Mouse (Mus musculus) ES-E14 (cell line): Measurements from ENCODE around the gene Bcas3. TPM values are rescaled to one million over a fixed set of nuclear protein-coding genes. Genes with fewer than 3 reads are reported as not detected.

ENCODE experiments used
- DNase-seq: peaks from one replicate; pipeline ENCODE4 v3.0.0-alpha.2; 2013; ENCODE audit warnings: low read depth, low spot score
- H3K27ac ChIP-seq: 2 replicates; pipeline ENCODE4 v1.5.1; 2012; ENCODE audit warnings: low read depth, mild to moderate bottlenecking, low read length, moderate library complexity, mixed read lengths; ENCODE audit not compliant: poor library complexity, insufficient read depth, severe bottlenecking
- H3K36me3 ChIP-seq: 2 replicates; pipeline ENCODE4 v1.6.1; 2012; ENCODE audit warnings: mild to moderate bottlenecking, low read length, moderate library complexity, mixed read lengths; ENCODE audit not compliant: control insufficient read depth, poor library complexity, insufficient read depth, severe bottlenecking
- H3K4me1 ChIP-seq, 2 experiments: fragments of 150-350 bp in 1 of 2; sonication (generic) in 1 of 2; 2 replicates each; pipeline ENCODE4 v1.6.1; 2012; ENCODE audit warnings: low read length in 2 of 2, mild to moderate bottlenecking in 1 of 2, mixed read lengths in 1 of 2; ENCODE audit not compliant: control insufficient read depth in 2 of 2, insufficient read depth in 2 of 2, poor library complexity in 1 of 2
- H3K4me3 ChIP-seq, 2 experiments: fragments of 150-350 bp in 1 of 2; sonication (generic) in 1 of 2; 2 replicates each; pipeline ENCODE4 v1.5.1; 2012; ENCODE audit warnings: low read length in 2 of 2, low read depth in 1 of 2, mild to moderate bottlenecking in 1 of 2, mixed read lengths in 1 of 2; ENCODE audit not compliant: insufficient read depth in 1 of 2, poor library complexity in 1 of 2, severe bottlenecking in 1 of 2
- H3K9ac ChIP-seq: 2 replicates; pipeline ENCODE4 v1.6.1; 2012; ENCODE audit warnings: low read depth, mild to moderate bottlenecking, low read length, mixed read lengths; ENCODE audit not compliant: poor library complexity, insufficient read depth, severe bottlenecking
- H3K9me3 ChIP-seq: fragments of 150-350 bp; sonication (generic); 2 replicates; pipeline ENCODE4 v1.6.1; 2012; ENCODE audit warnings: low read depth, mild to moderate bottlenecking, low read length; ENCODE audit not compliant: control insufficient read depth, insufficient read depth
- CHD2 ChIP-seq: IDR thresholded peaks from 2 replicates; pipeline ENCODE4 v1.6.1; 2014; ENCODE audit warnings: mild to moderate bottlenecking, low read depth, low read length, inconsistent platforms
- HCFC1 ChIP-seq: IDR thresholded peaks from 2 replicates; pipeline ENCODE4 v1.6.1; 2012; ENCODE audit warnings: low read length, inconsistent platforms, borderline replicate concordance; ENCODE audit not compliant: insufficient read depth
- MAFK ChIP-seq: IDR thresholded peaks from 2 replicates; pipeline ENCODE4 v1.6.1; 2014; ENCODE audit warnings: mild to moderate bottlenecking, low read depth, low read length, inconsistent platforms; ENCODE audit not compliant: insufficient read depth
- ZC3H11A ChIP-seq: IDR thresholded peaks from 2 replicates; pipeline ENCODE4 v1.6.1; 2012; ENCODE audit warnings: low read depth, mild to moderate bottlenecking, inconsistent platforms, low read length, borderline replicate concordance
- ZNF384 ChIP-seq: IDR thresholded peaks from 2 replicates; pipeline ENCODE4 v1.6.1; 2012; ENCODE audit warnings: low read depth, low read length, inconsistent platforms
- in situ Hi-C, 2 experiments: fragments of 600-800 bp; cut with MboI; formaldehyde crosslinking; loops; one replicate each; pipeline ENCODE4 v1.15.1; 2025; ENCODE audit warnings: low sequenced_read_pairs in 2 of 2, inconsistent platforms in 1 of 2; ENCODE audit not compliant: unreplicated experiment in 2 of 2
- total RNA-seq: library from RNA; depleted of rRNA; stranded (reverse); fragments of 300-350 nt; gene quantifications from 2 replicates; pipeline ENCODE4 v1.2.3, GENCODE M21; 2012

Gene Bcas3
- total RNA-seq, 1 experiment = 23.6 TPM

GRCm38 (mm10) chr11:85383975-85384821, 31.2 kb downstream of the Bcas3 start:
- TF ChIP-seq MAFK = no peak
- TF ChIP-seq ZNF384 = no peak
- no peak for TF ChIP-seq CHD2
- no peak for TF ChIP-seq HCFC1
- no peak for TF ChIP-seq ZC3H11A
- in situ Hi-C loops = loop anchor here in 1 of 2 experiments (10.0 kb wide), 1 partner anchor 441 kb away; no protein-coding TSS in a partner anchor
- H3K4me3 ChIP-seq = no peak overlapping the region
- no peaks in the 10 kb centered on the region for H3K36me3 ChIP-seq
- H3K9me3 ChIP-seq = no peaks in the 10 kb centered on the region
- H3K27ac ChIP-seq = no peak overlapping the region
- no peak for DNase-seq
- no peaks in the 10 kb centered on the region for H3K4me1 ChIP-seq
- no peak overlapping the region for H3K9ac ChIP-seq

GRCm38 (mm10) chr11:85392179-85392863, 39.4 kb downstream of the Bcas3 start:
- TF ChIP-seq MAFK (no peak), ZC3H11A (no peak), ZNF384 (no peak), HCFC1 (no peak), CHD2 (no peak)
- in situ Hi-C loops = no loop called here
- no peaks in the 10 kb centered on the region for H3K9me3 ChIP-seq
- peak overlapping the region in 1 of 2 experiments; percentile 27; a peak in 2 of 4 replicates for H3K4me3 ChIP-seq
- peaks cover 0 to 4% of the 10 kb centered on the region in 2 experiments; a peak in 3 of 4 replicates for H3K4me1 ChIP-seq
- H3K27ac ChIP-seq = no peak overlapping the region
- no peaks in the 10 kb centered on the region for H3K36me3 ChIP-seq
- DNase-seq = peak; percentile 24
- no peak overlapping the region for H3K9ac ChIP-seq

- Histone ChIP-seq H3K36me3 (no peaks in the 10 kb centered on the region), H3K4me1 (peaks cover 0 to 4% of the 10 kb centered on the region in 2 experiments; a peak in 3 of 4 replicates), H3K27ac (no peak overlapping the region), H3K4me3 (peak overlapping the region; percentile 20 to 27; a peak in 3 of 4 replicates), H3K9me3 (no peaks in the 10 kb centered on the region), H3K9ac (peak overlapping the region; percentile 41)
- DNase-seq = peak; percentile 9
- TF ChIP-seq CHD2 (no peak), ZNF384 (no peak), HCFC1 (no peak), MAFK (no peak), ZC3H11A (no peak)
- in situ Hi-C loops = no loop called here
Measured at GRCm38 (mm10) chr11:85392864-85393220, 39.9 kb downstream of the Bcas3 start.

GRCm38 (mm10) chr11:85393990-85394389, 41.0 kb downstream of the Bcas3 start:
- Histone ChIP-seq H3K27ac (no peak overlapping the region), H3K36me3 (no peaks in the 10 kb centered on the region), H3K4me3 (no peak overlapping the region), H3K4me1 (peaks cover 0 to 4% of the 10 kb centered on the region in 2 experiments; a peak in 3 of 4 replicates), H3K9me3 (no peaks in the 10 kb centered on the region), H3K9ac (no peak overlapping the region)
- in situ Hi-C loops = no loop called here
- no peak for DNase-seq
- TF ChIP-seq MAFK (no peak), ZNF384 (no peak), CHD2 (no peak), HCFC1 (no peak), ZC3H11A (no peak)
